In genomic region chr5:96802185-96802584, GRCm38 (mm10) we compare ENCODE assay signal across 10 mouse cellular contexts. TPM values are rescaled to one million over a fixed set of nuclear protein-coding genes. Genes with fewer than 3 reads are reported as not detected.
A peak's percentile ranks its signal among the peaks of the same experiment; 100 is the strongest.
DNase-seq lines count a peak whose midpoint lies in the region; ATAC-seq lines count a peak whose summit lies in the region.
"Had no signal": no experiment of that assay in that cellular context is flagged by ENCODE, and none has a peak within 500 bp of the region (broad histone marks: within the 10 kb centered on the region; RNA-seq: fewer than 3 reads in every experiment).

No protein-coding gene starts in this region.

- no peak overlapping the region for H3K4me2 ChIP-seq in kidney, embryonic 16.5 days (replicated peaks; ENCODE audit: low read depth, low read length)
- H3K4me2 ChIP-seq in embryonic facial prominence, embryonic 14.5 days (ENCODE audit: low read depth, low read length), result no peak overlapping the region
- H3K4me2 ChIP-seq in stomach, embryonic 15.5 days, result no peak overlapping the region

- H3K9ac ChIP-seq in kidney, embryonic 16.5 days (replicated peaks; ENCODE audit: low read length), result 0 out of 2 replicates have a peak overlapping the region, but pooled peaks have one; percentile 6
- no peak overlapping the region for H3K9ac ChIP-seq in embryonic facial prominence, embryonic 14.5 days (ENCODE audit: low read depth, low read length)
- H3K9ac ChIP-seq in stomach, embryonic 15.5 days, result no peak overlapping the region

- H3K9me3 ChIP-seq in kidney, embryonic 16.5 days (ENCODE audit: low read length), result no peaks in the 10 kb centered on the region
- no peaks in the 10 kb centered on the region for H3K9me3 ChIP-seq in embryonic facial prominence, embryonic 14.5 days (ENCODE audit: control insufficient read depth, low read length)
- no peaks in the 10 kb centered on the region for H3K9me3 ChIP-seq in stomach, embryonic 15.5 days

- H3K4me1 ChIP-seq in kidney, embryonic 16.5 days (ENCODE audit: insufficient read depth, low read length), result peaks cover 53% of the 10 kb centered on the region
- H3K4me1 ChIP-seq in embryonic facial prominence, embryonic 14.5 days (ENCODE audit: control insufficient read depth, insufficient read depth, low read length), result peaks cover 9% of the 10 kb centered on the region; the same call in 1 of the 2 replicates
- H3K4me1 ChIP-seq in stomach, embryonic 15.5 days, result peaks cover 11% of the 10 kb centered on the region

- 20% methylated on average over 7 of the region's 7 CpGs for WGBS in kidney, embryonic 16.5 days
- WGBS in embryonic facial prominence, embryonic 14.5 days, result 18% methylated on average over 7 of the region's 7 CpGs
- 25% methylated on average over 7 of the region's 7 CpGs for whole genome bisulfite sequencing in stomach, embryonic 15.5 days

- H3K36me3 ChIP-seq in kidney, embryonic 16.5 days (ENCODE audit: insufficient read depth, low read length), result no peaks in the 10 kb centered on the region
- H3K36me3 ChIP-seq in embryonic facial prominence, embryonic 14.5 days (ENCODE audit: control insufficient read depth, insufficient read depth, low read length), result no peaks in the 10 kb centered on the region
- no peaks in the 10 kb centered on the region for H3K36me3 ChIP-seq in stomach, embryonic 15.5 days

- no peak overlapping the region for H3K4me3 ChIP-seq in kidney, embryonic 16.5 days (ENCODE audit: low read length)
- no peak overlapping the region for H3K4me3 ChIP-seq in embryonic facial prominence, embryonic 14.5 days (ENCODE audit: low read depth, low read length)
- H3K4me3 ChIP-seq in stomach, embryonic 15.5 days (replicated peaks), result no peak overlapping the region

- no peak for DNase-seq in kidney, postnatal 25 days
- DNase-seq in embryonic facial prominence, embryonic 14.5 days (ENCODE audit: low spot score), result peak; percentile 71
- peak; percentile 21 for DNase-seq in kidney, postnatal 14 days
- DNase-seq in urinary bladder, postnatal 4 days (ENCODE audit: low spot score in 2 of 2), result no peak
- no peak for DNase-seq in left cerebral cortex, adult 11 months (ENCODE audit: low spot score)
- no peak for DNase-seq in c-Kit-positive CD71-positive TER-119-positive erythroid progenitor cells, embryonic 14.5 days (ENCODE audit: low spot score)
- DNase-seq: cerebellum, adult 9-11 months; left cerebral cortex, postnatal 4 days had no signal

- no peaks in the 10 kb centered on the region for H3K27me3 ChIP-seq in kidney, embryonic 16.5 days (ENCODE audit: insufficient read depth, low read length)
- H3K27me3 ChIP-seq in embryonic facial prominence, embryonic 14.5 days (replicated peaks; ENCODE audit: control insufficient read depth, insufficient read depth, low read length), result no peaks in the 10 kb centered on the region
- H3K27me3 ChIP-seq in stomach, embryonic 15.5 days (replicated peaks), result no peaks in the 10 kb centered on the region

- H3K27ac ChIP-seq in kidney, embryonic 16.5 days (ENCODE audit: low read length), result peak overlapping the region; percentile 82
- no peak overlapping the region for H3K27ac ChIP-seq in embryonic facial prominence, embryonic 14.5 days (replicated peaks; ENCODE audit: low read depth, low read length)
- peak overlapping the region; percentile 35; the same call in 1 of the 2 replicates for H3K27ac ChIP-seq in stomach, embryonic 15.5 days

- ATAC-seq in kidney, embryonic 16.5 days (ENCODE audit: low FRiP score, low TSS enrichment), result peak; percentile 33; the same call in 1 of the 2 replicates
- ATAC-seq in embryonic facial prominence, embryonic 14.5 days (ENCODE audit: low read depth), result peak; percentile 73
- ATAC-seq in stomach, embryonic 15.5 days (ENCODE audit: insufficient read depth, low FRiP score, low read depth), result peak; percentile 65

RNA-seq across cellular contexts. Expression of gene Anxa3, which starts 9.0 kb away (rescaled TPM):
- 88.4 and 89.2 TPM in 2 replicates for polyA plus RNA-seq in kidney, embryonic 16.5 days (2015; fragmentation: Nextera tagmentation; extraction: Ambion mirVana)
- polyA plus RNA-seq in embryonic facial prominence, embryonic 14.5 days (2014; fragmentation: Nextera tagmentation; extraction: Ambion mirVana), result 50.0 and 53.3 TPM in 2 replicates
- 55.8 and 66.4 TPM in 2 replicates for polyA plus RNA-seq in stomach, embryonic 15.5 days (2015; fragmentation: Nextera tagmentation; extraction: Ambion mirVana)

Comparison
In these comparisons a context has a peak if more than half of its experiments do, and no peak if none do; other contexts are left out.
1. DNase-seq: peak in embryonic facial prominence, embryonic 14.5 days (single experiment) and kidney, postnatal 14 days (single experiment); none in kidney, postnatal 25 days (0 of 2), urinary bladder, postnatal 4 days (0 of 2), left cerebral cortex, adult 11 months (single experiment) and c-Kit-positive CD71-positive TER-119-positive erythroid progenitor cells, embryonic 14.5 days (single experiment).
2. Peak in every context shown above with its lines, with median percentiles within 50 percentile points of each other: ATAC-seq.